Mouse (Mus musculus): ENCODE data around the gene Bach1.
"Not testable (repeated sequence)": the region's sequence is repeated elsewhere in the genome, so short reads cannot be mapped to it uniquely, and the experiment has no call there.

Gene Bach1

DNA sequence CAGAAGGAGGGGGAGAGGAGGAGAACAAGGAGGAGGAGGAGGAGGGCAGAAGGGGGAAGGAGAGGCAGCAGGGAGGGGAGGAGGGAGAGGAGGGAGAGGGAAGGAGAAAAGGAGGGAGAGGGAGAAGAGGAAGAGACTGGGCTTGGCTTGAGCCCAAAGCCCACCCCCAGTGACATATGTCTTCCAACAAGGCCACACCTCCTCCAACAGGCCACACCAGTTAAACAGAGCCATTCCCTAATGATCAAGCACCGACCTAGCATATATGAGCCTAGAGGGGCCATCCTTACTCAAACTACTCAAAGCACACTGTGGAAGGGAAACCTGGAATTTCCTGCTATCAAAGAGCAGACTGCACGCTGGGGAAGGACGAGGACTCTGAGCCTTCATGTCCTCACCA lies 16.9 kb upstream of the Bach1 start:
- no peak for DNase-seq

DNA sequence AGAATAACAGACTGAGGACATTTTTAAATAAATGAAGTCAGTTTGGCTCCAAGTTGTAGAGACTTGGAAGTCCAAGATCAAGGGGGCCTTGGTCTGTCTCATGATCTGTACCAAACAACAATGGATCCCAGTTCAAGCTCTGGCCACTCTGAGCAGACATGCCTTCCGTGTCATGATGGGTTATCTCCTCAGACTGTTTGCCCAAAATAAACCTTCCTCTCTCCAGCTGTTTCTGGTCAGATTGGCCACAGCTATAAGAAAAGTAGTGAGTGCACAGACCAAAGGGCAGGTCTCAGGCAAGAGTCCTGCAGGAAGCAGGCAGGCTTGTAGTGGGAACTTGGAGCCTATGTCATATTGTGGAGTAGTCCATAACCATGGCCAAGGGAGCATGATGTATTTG lies 12.3 kb upstream of the Bach1 start:
- no peak for DNase-seq

DNA sequence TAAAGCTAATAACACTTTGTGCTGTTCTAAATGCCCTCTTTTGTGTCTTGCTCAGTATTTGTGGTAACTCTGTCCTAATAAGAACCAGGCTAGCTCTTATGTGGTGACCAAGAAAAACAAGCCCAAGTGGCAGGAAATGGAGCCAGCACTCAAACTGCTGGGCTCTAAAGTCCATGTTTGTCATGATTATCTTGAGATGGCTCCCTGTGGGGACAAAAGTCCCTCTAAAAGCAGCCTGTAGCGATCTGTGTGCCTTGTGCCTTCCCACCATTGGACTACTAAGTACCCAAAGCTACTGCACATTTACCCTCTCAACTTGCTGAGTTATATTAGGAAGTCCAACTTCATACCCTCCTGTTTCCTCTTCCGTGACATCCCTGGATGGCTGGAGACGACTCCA lies 11.4 kb upstream of the Bach1 start:
- DNase-seq: no peak

DNA sequence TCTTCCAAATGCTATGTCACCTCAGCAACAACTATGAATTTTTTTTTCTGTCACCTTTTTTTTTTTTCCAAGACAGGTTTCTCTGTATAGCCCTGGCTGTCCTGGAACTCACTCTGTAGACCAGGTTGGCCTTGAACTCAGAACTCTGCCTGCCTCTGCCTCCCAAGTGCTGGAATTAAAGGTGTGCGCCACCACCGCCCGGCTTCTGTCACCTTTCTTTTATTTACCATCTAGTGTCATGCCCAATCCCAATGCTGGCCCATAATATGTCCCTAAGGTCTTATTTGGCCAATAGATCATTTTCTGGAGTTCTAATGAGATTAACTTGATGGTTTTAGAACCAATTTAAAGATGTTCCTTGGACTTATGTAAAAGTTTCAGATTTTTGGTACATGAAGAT lies 10.4 kb upstream of the Bach1 start:
- not testable (repeated sequence) for DNase-seq

DNA sequence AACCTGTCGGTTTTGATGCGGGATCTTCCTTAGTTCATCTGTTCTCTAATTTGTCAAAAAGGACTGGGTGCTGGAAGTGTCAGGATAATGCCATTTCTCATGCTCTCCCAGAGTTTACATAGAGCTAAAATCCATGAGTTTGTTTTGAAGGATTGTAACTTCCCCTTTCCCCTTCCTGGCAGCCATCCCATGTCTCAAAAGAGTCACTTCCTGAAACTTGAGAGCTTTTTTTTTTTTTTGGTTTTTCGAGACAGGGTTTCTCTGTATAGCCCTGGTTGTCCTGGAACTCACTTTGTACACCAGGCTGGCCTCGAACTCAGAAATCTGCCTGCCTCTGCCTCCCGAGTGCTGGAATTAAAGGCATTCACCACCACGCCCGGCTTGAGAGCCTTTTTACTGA lies 9.9 kb upstream of the Bach1 start:
- DNase-seq: peak; percentile 59

DNA sequence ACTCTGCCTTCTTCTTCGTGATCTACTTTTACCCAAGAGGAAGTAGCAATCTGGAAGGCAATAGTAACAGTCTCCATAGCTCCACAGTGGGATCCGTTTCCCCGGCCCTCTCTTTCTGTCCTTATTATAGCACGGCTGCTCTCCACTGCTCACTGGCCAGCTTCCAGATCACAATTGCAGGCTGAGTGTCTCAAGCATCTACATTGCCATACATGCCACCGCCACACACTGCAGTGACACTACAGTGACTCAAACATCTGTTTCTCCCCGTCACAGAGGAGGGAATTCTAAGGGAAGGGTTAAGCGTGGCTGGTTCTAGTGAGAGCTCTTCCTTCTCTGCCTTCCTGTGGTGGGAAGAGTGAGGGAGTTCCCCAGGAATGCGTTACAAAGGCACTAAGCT lies 9.5 kb upstream of the Bach1 start:
- peak; percentile 35 for DNase-seq

DNA sequence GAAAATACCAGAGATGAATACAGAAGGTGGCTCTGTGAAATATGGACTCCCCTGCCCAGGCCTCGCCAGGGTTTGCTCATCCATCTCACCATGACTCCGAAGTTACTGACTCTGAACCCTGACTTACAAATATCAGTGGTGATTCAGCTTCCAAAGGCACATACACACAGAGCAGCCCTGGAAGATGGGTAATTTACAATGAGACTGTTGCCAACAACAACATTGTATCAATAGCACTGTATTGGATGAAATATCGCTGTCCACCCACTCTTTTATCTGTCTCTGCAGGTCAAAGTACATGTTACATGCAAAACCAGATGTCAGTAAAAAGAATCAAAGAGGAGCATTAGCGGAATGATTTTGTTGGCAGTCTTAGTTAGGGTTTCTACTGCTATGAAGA lies 8.2 kb upstream of the Bach1 start:
- no peak for DNase-seq

DNA sequence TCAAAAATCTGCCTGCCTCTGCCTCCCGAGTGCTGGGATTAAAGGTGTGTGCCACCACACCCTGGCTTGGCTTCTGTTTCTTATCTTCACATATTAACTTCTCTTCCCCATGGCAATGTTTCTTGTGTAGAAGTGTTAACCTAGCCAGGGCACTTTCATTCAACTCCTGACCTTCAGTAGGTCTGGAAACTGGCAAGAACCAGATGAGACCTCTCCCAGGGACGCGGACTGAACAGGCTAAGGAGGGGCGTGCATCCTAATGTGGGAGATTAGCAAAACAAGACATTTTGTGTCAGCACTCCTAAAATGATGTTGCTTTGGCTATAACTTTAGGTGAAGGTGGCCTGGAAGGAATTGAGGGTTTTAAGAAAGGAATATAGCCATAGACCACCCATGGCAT lies 7.6 kb upstream of the Bach1 start:
- no peak for DNase-seq

DNA sequence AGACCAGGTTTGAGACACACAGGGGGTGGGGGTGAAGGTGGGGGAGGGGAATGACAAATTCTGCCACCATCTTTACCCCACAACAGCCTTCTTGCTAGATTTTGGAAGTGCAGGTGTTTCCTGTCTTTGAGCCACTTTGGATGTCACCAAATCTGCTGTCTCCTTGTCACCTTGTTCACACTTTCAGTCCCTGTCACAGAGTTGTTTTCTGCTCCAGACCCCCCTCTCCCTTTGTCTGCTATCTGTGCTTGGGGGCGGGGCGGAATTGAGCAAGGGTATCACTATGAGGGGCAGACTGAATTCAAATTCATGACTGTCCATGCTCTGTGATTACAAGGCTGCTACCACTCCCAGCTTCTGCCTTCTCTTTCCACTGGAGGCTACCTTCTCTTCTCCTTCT lies 6.2 kb upstream of the Bach1 start:
- no peak for DNase-seq

DNA sequence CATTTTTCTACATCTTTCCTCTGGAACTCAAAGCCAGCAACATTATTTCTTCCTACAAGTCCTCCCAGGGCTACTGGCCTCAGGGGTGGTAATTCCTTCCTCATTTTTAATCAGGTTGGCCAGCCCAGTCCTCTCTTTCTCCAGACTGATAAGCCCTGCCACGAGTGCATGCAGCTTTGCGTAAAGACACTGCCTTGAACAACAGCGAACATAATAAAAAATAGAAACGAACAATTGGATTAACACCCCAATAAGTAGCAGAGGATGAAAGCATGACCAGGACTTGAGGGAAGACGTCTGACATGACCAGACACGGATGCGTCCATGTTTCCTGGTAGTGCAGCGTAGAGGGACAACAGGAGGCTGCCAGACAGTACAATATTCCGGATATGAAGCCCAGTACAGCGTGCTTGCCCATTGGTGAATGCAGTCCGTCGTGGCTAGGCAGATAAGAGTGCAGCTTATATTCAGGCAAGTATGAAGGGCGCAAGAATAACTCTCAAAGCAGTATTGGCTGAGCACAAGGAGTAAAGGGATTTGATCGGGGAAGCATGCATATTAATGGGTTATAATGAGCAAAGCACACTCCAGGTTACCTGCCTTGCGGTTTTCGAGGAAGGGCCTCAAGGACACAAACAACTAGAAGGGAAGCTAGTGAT lies 909 bp upstream of the Bach1 start:
- DNase-seq: no peak

DNA sequence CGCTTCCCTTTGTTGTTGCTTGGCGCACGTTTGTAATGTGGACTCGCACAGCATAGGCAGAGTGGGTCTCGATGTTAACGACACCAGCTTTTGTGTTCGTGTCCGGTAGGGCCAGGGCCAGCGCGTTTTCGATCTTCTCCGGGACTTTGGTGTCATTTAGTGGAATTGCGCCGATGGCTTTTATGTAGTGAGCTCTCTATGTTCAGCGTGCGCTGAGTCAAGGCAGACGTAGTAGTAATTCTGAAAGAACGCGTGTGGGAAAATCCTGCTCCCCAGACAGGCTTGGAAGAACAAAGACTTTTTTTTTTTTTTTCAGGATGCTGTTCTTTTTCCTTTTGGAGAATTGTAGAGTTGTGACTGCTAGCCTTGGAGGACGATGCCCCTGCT lies 554 bp downstream of the Bach1 start:
- no peak for DNase-seq

DNA sequence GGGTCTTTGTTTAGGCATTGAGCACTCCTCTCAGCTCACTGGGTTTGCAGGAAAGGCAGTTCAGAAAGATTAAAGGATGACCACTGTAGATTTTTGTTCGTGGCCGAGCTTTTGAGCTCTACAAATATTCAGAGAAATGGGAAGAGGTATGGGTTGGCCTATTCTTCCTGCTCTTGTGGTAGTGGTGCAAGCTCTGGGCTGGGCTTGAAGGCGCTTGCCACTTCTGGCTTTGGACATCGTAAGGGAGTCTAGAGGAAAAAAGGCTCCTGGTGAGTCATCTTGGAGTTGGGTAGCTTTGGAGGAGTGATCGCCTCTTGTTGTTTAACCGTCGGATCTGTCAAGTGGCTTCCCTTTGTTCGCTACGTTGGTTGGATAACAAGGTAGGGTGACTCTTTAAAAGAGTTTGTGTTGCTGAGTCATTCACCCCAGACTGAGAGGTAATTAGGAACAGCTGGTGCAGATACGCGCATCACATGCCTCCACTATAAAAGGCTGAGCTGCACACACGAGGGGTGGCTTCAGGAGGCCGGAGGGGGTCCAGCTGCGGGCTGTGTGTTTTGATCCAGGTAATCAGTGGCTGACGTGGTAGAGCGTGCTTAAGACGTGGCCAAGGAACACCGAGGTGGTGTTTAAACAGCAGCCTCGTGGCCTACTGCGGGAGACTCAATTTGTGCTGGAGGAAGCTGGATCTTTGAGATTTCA lies 1.1 kb downstream of the Bach1 start:
- DNase-seq: peak; percentile 51

DNA sequence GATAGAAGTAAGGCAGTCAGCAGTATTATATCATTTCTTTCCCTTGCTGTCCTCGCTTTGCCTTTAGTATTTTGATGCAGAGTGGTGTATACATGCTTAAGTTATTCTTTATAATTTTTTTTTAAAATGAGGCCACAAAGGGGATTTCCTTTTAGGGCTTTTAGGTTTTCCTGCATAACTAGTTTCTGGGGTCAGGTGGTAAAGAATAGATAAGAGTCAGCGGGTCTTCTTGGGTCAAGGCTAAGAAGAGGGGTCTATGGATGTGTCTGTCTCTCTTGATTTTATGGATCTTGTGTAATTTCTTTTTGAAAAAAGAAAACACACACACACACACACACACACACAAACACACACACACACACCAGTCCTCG lies 1.6 kb downstream of the Bach1 start:
- no peak for DNase-seq

DNA sequence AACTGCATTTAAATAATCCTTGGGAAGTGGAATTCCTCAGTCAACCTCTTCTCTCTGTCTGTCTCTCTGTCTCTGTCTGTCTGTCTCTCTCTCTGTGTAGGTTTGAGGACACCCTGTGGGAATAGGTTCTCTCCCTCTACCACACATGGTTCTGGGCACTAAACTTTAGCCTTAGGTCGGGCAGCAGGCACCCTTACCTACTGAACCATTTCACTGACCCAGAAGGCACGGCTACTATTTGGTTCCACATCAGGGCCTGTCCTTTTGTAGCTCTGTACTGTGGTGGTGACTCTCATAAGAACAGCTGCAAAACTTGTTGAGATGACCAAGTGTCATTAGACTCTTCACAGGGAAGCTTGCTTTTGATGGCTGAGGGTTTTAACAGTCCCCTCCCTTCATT lies 3.1 kb downstream of the Bach1 start:
- DNase-seq: no peak

DNA sequence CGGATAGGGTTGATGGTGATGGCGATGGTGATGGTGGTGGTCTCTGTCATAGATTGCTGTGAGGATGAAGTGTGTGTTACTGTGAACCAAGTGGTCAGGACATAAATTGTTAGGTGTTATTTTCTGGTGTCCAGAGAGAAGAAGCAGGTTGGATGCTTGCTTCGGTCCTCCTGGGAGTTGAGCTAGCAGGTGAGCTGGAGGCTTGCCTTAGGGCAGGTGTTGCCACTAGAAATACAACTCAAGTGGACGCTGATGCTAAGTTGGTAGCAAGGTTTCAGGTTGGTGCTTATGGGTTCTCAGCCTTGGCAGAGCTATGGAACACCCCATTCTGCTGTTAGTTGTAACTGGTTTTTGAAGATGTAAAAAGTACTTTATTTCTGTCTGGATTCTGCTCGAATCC lies 4.1 kb downstream of the Bach1 start:
- DNase-seq: no peak

DNA sequence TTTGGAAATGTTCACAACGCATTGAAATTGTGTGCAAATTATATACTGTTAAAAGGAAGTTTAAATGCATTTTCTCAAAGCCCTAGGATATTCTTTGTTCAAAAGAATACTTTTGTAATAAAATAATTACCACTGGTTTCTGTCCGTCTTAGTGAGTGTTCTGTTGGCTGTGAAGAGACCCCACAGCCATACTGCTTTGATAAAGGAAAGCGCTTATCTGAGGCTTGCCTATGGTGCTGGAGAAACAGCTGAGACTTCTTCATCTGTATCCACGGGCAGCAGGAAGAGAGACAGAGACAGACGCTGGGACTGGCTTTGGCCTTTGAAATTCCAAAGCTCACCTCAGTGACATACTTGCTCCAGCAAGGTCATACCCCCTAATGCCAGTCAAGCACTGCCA lies 5.5 kb downstream of the Bach1 start:
- no peak for DNase-seq

DNA sequence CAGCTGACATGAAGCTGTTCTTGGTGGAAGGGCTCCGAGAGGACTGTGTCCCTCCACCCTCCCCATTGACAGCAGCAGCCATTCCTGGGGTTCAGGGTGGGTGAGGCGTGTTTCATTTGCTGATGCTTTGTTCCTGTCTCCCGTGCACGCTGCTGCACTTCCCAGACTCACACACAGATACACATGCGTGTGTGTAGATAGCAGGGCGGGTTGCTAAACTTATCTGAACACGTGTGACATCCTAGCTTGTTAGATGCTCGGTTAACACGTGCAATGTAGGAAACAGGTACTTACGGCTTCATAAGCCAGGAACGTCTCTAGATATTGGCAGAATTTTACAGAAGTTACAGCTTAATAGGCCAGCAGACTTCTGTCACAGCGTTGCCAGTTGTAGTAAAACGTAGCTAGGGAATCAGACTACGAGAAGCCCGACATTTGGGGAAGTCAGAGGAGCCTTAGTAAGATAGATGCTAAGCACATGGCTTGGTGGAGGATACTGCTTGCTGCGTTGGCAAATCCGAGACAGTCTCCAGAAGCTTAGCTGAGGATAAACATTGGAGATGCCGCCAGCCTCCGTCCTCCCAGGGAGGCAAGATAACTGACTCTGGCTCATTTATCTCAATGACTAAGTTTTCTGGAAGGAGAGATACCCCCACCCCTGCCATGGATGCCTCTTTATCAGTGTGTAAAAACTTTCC lies 7.3 kb downstream of the Bach1 start:
- DNase-seq: no peak

DNA sequence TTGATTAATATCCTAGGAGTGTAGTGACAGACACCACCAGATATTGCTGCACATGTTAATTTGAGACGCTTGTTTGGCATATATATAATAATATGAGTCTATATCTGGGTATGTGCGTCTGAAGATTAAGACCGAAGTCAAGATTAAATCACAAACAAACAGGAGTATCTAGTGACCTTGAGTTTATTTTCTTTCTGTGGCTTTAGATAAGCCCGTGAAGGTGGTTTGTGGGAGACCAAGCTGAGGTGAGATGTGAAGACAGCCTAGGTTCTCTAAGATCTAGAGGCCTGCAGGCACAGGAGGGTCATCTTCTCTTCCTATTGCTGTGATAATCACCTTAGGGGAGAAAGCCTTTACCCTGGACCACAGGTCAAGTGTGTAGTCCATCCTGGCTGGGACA lies 8.6 kb downstream of the Bach1 start:
- DNase-seq: no peak

DNA sequence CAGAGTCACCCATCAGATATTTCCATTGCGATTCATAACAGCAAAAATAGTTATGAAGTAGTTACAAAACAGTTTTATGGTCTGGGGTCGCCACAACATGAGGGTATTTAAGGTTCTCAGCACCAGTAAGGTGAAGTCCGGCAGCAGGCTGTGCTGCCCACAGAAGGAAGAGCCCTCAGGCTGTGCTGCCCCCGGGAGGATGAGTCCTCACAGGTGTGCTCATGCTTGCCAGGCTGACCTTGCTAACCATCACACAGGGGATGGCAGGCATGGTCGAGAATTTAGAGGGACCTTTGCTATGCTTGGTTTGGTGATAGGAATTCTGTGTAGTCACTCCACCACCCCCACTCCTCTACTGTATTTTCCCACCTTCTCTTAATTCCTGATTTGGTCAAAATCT lies 9.8 kb downstream of the Bach1 start:
- no peak for DNase-seq

DNA sequence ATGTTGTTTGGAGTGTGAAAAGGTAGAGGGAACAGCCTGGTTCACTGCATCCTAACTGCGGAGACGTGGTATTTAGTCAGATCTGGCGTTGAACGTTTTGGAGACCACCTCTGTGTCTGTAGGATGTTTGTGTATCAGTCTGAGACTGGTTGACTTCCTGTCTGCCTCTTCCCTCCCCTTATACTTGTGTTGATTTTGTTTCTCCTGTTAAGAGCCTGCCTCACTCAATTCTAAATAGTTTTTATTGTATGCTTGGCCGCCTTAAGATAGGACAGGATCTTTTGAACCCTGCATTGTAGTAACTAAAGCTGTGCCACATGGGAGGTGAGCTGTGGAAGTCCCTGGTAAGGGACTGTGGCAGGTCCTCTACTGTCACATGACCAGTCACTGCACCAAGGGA lies 10.4 kb downstream of the Bach1 start:
- DNase-seq: no peak

DNA sequence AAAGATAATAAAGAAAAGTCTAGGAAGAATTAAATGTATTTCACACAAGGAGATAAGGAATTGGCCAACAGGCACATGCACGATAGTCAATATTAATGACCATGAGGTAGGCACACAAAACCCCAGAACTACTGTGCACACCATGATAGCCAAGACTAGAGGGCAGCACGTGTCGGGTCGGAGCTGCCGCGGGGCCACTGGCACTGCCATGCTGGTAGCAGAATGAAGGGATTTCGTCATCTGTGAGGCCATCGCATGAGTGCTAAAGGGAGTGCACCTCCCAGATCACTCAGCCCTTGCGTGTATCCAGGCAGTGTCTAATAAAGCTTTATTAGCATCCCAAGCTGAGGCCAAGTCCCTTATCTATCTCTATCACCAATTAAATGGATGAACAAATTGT lies 11.2 kb downstream of the Bach1 start:
- DNase-seq: no peak

DNA sequence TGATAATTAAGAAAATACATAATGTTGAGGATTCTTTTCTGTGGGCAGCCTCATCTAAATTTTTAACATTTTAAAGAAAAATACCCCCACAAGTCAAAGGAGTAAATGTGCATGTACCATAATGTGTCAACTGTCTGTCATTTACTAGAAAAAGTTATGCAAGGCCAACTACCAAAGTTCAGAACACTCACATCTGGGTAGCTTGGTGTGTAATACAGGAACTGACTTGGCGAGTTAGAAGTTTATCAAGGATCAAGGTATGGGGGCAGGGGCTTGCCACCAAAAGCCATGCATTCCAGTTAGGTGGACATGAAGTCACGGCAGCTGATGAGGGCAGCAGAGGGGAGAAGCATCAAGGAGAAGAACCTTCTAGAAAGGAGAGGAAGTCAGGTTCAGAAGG lies 13.2 kb downstream of the Bach1 start:
- DNase-seq: no peak

DNA sequence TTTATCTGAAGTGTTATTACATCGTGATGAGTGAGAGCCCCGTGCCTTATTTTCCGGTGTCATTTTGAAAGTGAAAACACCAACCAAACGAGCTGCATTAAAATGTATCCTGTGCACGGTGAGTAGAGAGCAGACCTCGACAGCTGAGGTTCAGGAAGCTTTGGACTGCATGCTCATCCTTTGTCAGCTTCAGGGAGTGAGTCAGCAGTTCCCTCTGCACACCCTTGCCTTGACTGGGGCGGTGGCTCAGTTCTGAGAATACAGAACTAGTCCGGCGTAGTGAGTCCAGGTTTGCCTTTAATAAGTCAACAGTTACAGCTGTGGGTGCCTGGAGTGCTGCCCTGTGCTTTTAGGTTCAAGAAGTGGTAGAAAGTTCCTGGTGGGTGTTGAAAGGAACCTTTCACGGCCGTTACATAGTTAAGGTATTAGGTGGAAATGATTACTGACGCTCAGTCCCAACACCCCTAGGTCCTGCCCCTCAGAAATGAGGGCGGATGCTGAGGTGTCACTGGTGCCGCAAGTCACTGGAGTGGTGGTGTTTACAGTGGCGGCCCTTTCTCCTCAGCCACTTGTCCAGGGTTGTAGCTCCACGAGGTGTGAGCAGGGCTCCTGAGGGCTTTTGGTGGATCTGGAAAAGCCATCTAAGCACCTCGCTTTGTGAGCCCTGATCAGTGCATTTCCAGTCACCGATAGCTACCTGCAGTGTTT lies 14.4 kb downstream of the Bach1 start:
- peak; percentile 45 for DNase-seq

DNA sequence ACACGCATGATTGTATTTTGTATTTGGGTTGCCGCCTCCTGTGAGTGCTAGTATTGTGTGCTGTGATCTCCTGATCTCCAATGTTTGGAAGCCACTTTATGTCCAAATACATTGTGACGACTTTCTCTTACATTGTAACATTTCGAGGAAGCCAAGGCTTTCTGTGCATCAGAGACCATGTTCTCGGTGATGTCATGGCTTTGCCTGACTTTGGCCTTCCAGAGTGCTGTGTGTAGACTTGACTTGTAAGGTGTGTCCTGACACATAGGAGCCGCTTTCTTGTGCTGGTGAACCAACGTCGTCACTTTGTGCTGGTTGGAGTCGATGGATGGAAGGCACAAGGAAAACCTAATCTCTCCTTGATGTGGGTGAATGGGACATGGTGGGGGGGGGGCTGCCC lies 15.8 kb downstream of the Bach1 start:
- no peak for DNase-seq

All from kidney, postnatal 10 days (tissue).